Mouse (Mus musculus) liver, postnatal 0 days (tissue): ENCODE data around the gene F2rl1.

Experiments
- CTCF ChIP-seq: sonication (generic); IDR thresholded peaks from 2 replicates; pipeline ENCODE4 v1.5.1; 2016; ENCODE audit warnings: antibody characterized with exemption, low read depth
- EP300 ChIP-seq: IDR thresholded peaks from 2 replicates; pipeline ENCODE4 v1.6.1; 2016; ENCODE audit warnings: antibody characterized with exemption, low read depth, mild to moderate bottlenecking

GRCm38 (mm10) chr13:95547090-95547611, 22.1 kb upstream of the F2rl1 start:
- TF ChIP-seq EP300 (no peak), CTCF (no peak)
